Mouse (Mus musculus) limb, embryonic 14.5 days (tissue): ENCODE results near the gene Otud1. TPM values are rescaled to one million over a fixed set of nuclear protein-coding genes. Genes with fewer than 3 reads are reported as not detected.

Experiments
- ATAC-seq: fragments of 200-750 bp; cut with Nextera tagmentation; 2 replicates; pipeline ENCODE4 v1.8.0; 2017; ENCODE audit warnings: low read depth, moderate number of reproducible peaks, moderate TSS enrichment; ENCODE audit not compliant: low FRiP score
- DNase-seq: peaks from one replicate; pipeline ENCODE4 v3.0.0-alpha.2; 2015; ENCODE audit warnings: low spot score
- H3K27ac ChIP-seq: fragments of 300-500 bp; sonication (generic); replicated peaks from 2 replicates; pipeline ENCODE4 v1.5.1; 2014; ENCODE audit warnings: low read depth, mild to moderate bottlenecking, low read length, moderate library complexity, mixed read lengths
- H3K27me3 ChIP-seq: fragments of 300-500 bp; sonication (generic); 2 replicates; pipeline ENCODE4 v1.6.1; 2014; ENCODE audit warnings: low read length, mixed read lengths; ENCODE audit not compliant: control insufficient read depth, insufficient read depth
- H3K36me3 ChIP-seq: fragments of 300-500 bp; sonication (generic); 2 replicates; pipeline ENCODE4 v1.6.1; 2014; ENCODE audit warnings: mild to moderate bottlenecking, low read length, moderate library complexity, mixed read lengths; ENCODE audit not compliant: control insufficient read depth, insufficient read depth
- H3K4me1 ChIP-seq: fragments of 300-500 bp; sonication (generic); 2 replicates; pipeline ENCODE4 v1.6.1; 2014; ENCODE audit warnings: antibody characterized with exemption, low read length, mixed read lengths; ENCODE audit not compliant: control insufficient read depth, insufficient read depth
- H3K4me2 ChIP-seq: fragments of 300-500 bp; sonication (generic); replicated peaks from 2 replicates; pipeline ENCODE4 v1.6.1; 2014; ENCODE audit warnings: low read depth, mild to moderate bottlenecking, low read length, moderate library complexity; ENCODE audit not compliant: severe bottlenecking
- H3K4me3 ChIP-seq: fragments of 300-500 bp; sonication (generic); replicated peaks from 2 replicates; pipeline ENCODE4 v1.5.1; 2014; ENCODE audit warnings: low read length
- H3K9ac ChIP-seq: fragments of 300-500 bp; sonication (generic); 2 replicates; pipeline ENCODE4 v1.6.1; 2014; ENCODE audit warnings: mild to moderate bottlenecking, low read depth, low read length, moderate library complexity; ENCODE audit not compliant: severe bottlenecking
- H3K9me3 ChIP-seq: fragments of 300-500 bp; sonication (generic); 2 replicates; pipeline ENCODE4 v1.6.1; 2016; ENCODE audit warnings: low read length; ENCODE audit not compliant: control insufficient read depth
- POLR2A ChIP-seq: fragments of 200-500 bp; IDR thresholded peaks from 2 replicates; pipeline ENCODE4 v1.8.0; 2012; ENCODE audit warnings: inconsistent platforms, mild to moderate bottlenecking, moderate library complexity, borderline replicate concordance; ENCODE audit not compliant: insufficient read depth, insufficient read length; ENCODE audit errors: extremely low read depth
- WGBS: fragments of 180-500 bp; shearing (Covaris S2); extraction: QIAGEN DNeasy Blood & Tissue Kit; methylation state at CpG from one replicate; pipeline ENCODE4 v1.1.7; 2014; 5-methylcytosine and 5-hydroxymethylcytosine counted together
- polyA plus RNA-seq, 2 experiments: library from polyadenylated mRNA; depleted of rRNA in 1 of 2; stranded (reverse) in 1 of 2; unstranded in 1 of 2; fragments of >200 nt; fragmentation: Nextera tagmentation in 1 of 2; extraction: Ambion mirVana in 1 of 2; gene quantifications; 2 replicates each; pipeline versions ENCODE4 v1.2.1 to v1.2.3; 2012 to 2014

Gene Otud1
- polyA plus RNA-seq, 2 experiments, result 2.1 to 2.5 TPM

GRCm38 (mm10) chr2:19663146-19663848 is 5.7 kb downstream of the Otud1 start:
- 79% methylated on average over 4 of the region's 4 CpGs for WGBS
- no peak for DNase-seq
- TF ChIP-seq POLR2A, result no peak

DNA sequence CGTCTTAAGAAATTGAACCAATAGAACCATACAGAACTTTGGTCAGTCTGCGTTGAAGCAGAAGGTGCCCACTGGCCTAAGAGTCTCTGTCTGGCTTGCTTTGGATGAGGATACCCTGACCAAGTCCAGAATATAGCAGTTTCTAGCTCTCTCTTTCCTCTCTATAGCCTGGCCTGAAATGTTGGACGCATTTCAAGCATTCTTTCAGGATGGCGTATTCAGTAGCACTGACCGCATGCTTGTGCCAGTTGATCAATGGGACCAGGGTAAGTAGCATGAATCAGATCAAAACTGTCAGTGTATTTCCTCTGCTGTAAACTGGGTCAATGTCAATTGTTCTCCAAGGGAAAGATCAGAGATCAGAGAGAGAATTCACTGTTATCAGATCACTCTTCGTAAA is 6.6 kb downstream of the Otud1 start:
- H3K36me3 ChIP-seq, result no peaks in the 10 kb centered on the region
- H3K4me3 ChIP-seq, result no peak overlapping the region
- peaks cover 1% of the 10 kb centered on the region; the same call in 1 of the 2 replicates for H3K4me1 ChIP-seq
- WGBS, result 79% methylated on average over 6 of the region's 6 CpGs
- TF ChIP-seq POLR2A, result no peak
- H3K27ac ChIP-seq, result no peak overlapping the region
- DNase-seq, result no peak
- peaks cover 4% of the 10 kb centered on the region for H3K27me3 ChIP-seq
- H3K9me3 ChIP-seq, result no peaks in the 10 kb centered on the region
- H3K9ac ChIP-seq, result no peak overlapping the region
- ATAC-seq, result no peak
- no peak overlapping the region for H3K4me2 ChIP-seq

More at GRCm38 (mm10) chr2:19663146-19663848, 5.7 kb downstream of the Otud1 start:
- Histone ChIP-seq H3K4me1 (peaks cover 5% of the 10 kb centered on the region; the same call in 1 of the 2 replicates), H3K4me2 (no peak overlapping the region), H3K27ac (no peak overlapping the region), H3K36me3 (no peaks in the 10 kb centered on the region), H3K9ac (no peak overlapping the region), H3K27me3 (peaks cover 12% of the 10 kb centered on the region), H3K9me3 (no peaks in the 10 kb centered on the region), H3K4me3 (no peak overlapping the region)
- no peak for ATAC-seq

DNA sequence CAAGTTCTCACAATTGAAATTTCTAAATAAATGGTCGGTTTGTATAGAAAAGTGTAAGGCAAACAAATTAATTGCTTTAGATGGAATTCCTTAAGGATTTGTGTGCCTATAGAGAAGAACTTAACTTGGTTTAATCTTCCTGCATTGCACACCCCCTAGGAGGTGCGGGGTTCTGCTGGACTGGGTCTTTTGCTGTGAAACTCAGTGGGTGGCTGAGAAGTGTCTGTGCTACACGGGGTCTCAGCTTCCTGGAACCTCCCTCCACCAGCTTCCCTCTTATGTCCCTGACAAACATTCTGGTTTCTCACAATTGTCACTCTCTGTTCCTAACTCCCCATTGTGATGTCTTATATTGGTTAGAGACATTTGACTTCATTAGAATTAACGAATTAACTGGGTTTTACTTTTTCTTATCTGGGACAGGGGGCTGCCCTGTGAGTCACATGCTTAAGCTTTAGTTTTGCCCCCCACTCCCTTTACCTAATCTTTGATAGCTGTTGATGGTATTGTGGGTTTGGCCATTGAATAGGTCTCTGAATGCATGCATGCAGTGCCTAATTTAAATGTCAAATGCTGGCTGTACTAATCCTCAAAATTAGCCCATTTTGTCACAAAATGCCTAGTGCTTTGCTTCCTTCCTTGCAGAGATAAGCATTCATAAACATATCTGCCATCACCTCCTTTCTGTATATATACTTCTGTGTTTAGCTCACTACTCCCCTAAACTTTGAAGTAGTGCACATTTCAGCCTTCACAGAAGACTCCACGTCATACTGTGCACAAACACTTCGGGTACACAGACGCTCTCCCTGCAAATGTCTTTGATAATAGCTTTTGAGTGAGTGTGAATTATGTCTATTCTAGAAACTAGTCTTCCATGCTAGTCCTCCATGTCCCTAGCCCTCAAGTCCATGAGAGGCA is 7.3 kb downstream of the Otud1 start:
- Histone ChIP-seq H3K9ac (no peak overlapping the region), H3K4me1 (no peaks in the 10 kb centered on the region), H3K36me3 (no peaks in the 10 kb centered on the region), H3K4me2 (no peak overlapping the region), H3K27ac (no peak overlapping the region), H3K4me3 (no peak overlapping the region), H3K27me3 (no peaks in the 10 kb centered on the region; the same call in 1 of the 2 replicates), H3K9me3 (no peaks in the 10 kb centered on the region)
- TF ChIP-seq POLR2A, result no peak
- no peak for ATAC-seq
- DNase-seq, result no peak
- WGBS, result 50% methylated on average over 7 of the region's 7 CpGs

DNA sequence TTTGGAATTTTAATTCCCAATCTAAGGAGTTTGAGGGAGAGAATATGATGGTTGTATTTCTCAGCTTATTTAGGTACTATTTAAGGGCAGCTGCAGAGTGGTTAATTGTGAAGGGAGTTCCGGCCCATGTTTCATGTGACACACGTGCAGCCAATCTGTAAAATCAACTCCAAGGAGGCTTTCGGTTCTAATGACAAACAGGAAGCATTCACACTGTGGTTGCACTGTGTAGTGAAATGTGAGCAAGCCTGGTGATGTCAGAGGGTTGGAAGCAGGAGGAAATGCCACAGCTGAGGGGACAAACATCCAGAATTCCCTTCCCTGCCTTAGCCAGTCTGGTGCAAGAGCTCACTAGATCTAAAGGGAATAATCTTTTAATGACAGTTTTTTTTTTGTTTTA is 8.3 kb downstream of the Otud1 start:
- H3K27me3 ChIP-seq, result no peaks in the 10 kb centered on the region
- DNase-seq (peak; percentile 22), ATAC-seq (peak; percentile 41; the same call in 1 of the 2 replicates)
- no peak overlapping the region for H3K27ac ChIP-seq
- H3K4me1 ChIP-seq, result no peaks in the 10 kb centered on the region
- no peaks in the 10 kb centered on the region for H3K36me3 ChIP-seq
- no peak overlapping the region for H3K4me3 ChIP-seq
- WGBS, result 7% methylated on average over 3 of the region's 3 CpGs
- H3K9me3 ChIP-seq, result no peaks in the 10 kb centered on the region
- no peak for TF ChIP-seq POLR2A
- H3K9ac ChIP-seq, result no peak overlapping the region
- no peak overlapping the region for H3K4me2 ChIP-seq

DNA sequence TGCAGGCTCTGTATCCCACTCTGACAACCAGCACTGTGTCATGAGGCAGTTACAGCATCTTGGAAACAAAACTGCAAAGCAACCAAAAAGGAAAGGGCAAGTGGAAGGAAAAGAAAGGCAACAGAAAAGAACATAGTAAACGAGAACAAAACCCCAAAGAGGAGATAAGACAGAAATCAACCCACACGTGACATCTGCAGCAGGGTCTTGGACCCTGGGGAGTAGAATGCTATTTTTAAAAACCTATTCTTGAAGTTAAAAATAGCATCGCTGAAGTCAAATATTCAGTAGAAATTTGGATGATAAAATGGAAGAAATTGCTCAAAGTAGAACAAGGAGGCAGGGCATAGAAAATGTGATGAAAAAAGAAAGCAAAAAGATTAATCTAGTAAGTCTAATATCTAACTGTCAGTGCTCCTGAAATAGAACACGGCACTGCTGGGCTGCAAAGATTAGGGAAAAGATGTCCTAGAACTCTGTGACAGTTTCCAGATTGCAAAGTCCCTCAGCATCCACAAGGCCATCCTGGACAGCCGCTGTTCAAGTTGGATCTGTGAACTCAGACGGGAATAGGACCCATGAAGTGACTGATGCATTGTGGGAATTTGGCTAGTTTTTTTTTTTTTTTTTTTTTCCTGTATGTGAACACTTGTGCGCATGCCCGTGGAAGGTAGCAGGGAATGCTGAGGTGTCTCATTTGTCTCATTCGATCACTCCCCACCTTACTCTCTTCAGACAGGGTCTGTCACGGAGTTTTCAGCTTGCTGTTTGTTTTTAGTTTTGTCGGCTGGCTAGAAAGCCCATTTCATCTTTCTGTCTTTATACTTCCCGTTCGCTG is 13.5 kb downstream of the Otud1 start:
- no peak overlapping the region for H3K9ac ChIP-seq
- H3K27ac ChIP-seq, result no peak overlapping the region
- no peak overlapping the region for H3K4me3 ChIP-seq
- DNase-seq (no peak), ATAC-seq (no peak)
- WGBS, result 83% methylated on average over 13 of the region's 13 CpGs
- H3K36me3 ChIP-seq, result no peaks in the 10 kb centered on the region
- H3K4me1 ChIP-seq, result no peaks in the 10 kb centered on the region
- no peak overlapping the region for H3K4me2 ChIP-seq
- no peaks in the 10 kb centered on the region for H3K9me3 ChIP-seq
- H3K27me3 ChIP-seq, result no peaks in the 10 kb centered on the region
- TF ChIP-seq POLR2A, result no peak
